Mouse (Mus musculus) olfactory bulb, adult 2 months (tissue): ENCODE measurements around the gene Rhoh.

Experiments
- CTCF ChIP-seq: fragments of 200-500 bp; IDR thresholded peaks from 2 replicates; pipeline ENCODE4 v1.5.1; 2012; ENCODE audit warnings: low read depth, mild to moderate bottlenecking, low read length, moderate library complexity; ENCODE audit not compliant: insufficient read depth
- POLR2A ChIP-seq: fragments of 200-500 bp; IDR thresholded peaks from 2 replicates; pipeline ENCODE4 v1.6.1; 2012; ENCODE audit warnings: mild to moderate bottlenecking, low read depth, low read length, moderate library complexity; ENCODE audit not compliant: insufficient read depth

DNA sequence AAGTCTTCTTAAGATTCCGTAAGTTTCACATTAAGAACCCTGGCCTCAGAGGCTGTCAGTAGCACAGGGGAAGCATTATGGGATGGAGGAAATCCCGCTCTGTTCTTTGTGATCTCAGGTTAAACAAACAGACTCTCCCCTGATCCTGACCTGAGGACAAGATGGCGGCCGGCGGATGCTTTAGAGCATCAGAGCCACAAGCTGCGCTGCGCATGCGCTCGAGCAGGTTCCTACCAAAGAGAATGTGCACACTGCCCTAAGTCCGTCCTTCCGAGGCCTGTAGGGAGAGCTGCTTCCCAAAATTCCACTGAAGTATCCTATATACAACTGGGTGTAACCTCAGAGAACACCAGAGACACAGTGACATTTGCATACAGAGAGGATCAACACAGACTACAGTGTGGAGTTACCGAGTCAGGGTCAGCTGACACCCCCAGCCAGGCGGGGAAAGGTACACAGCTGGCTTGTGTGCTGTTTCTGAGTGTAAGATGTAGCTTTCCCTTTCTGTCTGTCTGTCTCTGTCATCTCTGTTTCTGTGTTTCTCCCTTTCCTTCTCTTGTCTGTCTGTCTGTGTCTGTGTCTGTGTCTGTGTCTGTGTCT, 10.4 kb downstream of the Rhoh start:
- no peak for TF ChIP-seq POLR2A
- TF ChIP-seq CTCF, result no peak
